In genomic region chr4:151775441-151775840, GRCm38 (mm10) we compare ENCODE assay signal across 18 mouse cellular contexts.
"Had no signal": no experiment of that assay in that cellular context is flagged by ENCODE, and none has a peak within 500 bp of the region (broad histone marks: within the 10 kb centered on the region; RNA-seq: fewer than 3 reads in every experiment).

No protein-coding gene starts in this region.

- H3K4me2 ChIP-seq: lung, embryonic 14.5 days; neural tube, embryonic 13.5 days; neural tube, embryonic 15.5 days had no signal

- H3K27ac ChIP-seq: midbrain, embryonic 10.5 days; neural tube, embryonic 13.5 days; neural tube, embryonic 15.5 days had no signal

- H3K9ac ChIP-seq: lung, embryonic 14.5 days; neural tube, embryonic 13.5 days; neural tube, embryonic 15.5 days had no signal

- H3K27me3 ChIP-seq: neural tube, embryonic 13.5 days; neural tube, embryonic 15.5 days had no signal

- H3K9me3 ChIP-seq: midbrain, embryonic 10.5 days; neural tube, embryonic 13.5 days; neural tube, embryonic 15.5 days had no signal

- DNase-seq: lung, adult 18-20 months; lung, embryonic 14.5 days; lung, postnatal 10 days; lung, postnatal 4 days; midbrain, embryonic 14.5 days; retina, postnatal 1 day; right cerebral cortex, adult 18-20 months; right cerebral cortex, postnatal 25 days; right cerebral cortex, postnatal 4 days; spleen, adult 18-20 months; thymus, adult 18-20 months; thymus, postnatal 14 days; thymus, postnatal 36 days had no signal

- H3K4me3 ChIP-seq: midbrain, embryonic 10.5 days; myocyte; neural tube, embryonic 13.5 days; neural tube, embryonic 15.5 days had no signal

- H3K36me3 ChIP-seq: midbrain, embryonic 10.5 days; neural tube, embryonic 13.5 days; neural tube, embryonic 15.5 days had no signal

- ATAC-seq: midbrain, embryonic 16.5 days had no signal

- H3K4me1 ChIP-seq: midbrain, embryonic 10.5 days had no signal
